11 mouse cellular contexts compared by ENCODE assay signal in genomic region chr2:92966257-92966656, GRCm38 (mm10). TPM values are rescaled to one million over a fixed set of nuclear protein-coding genes. Genes with fewer than 3 reads are reported as not detected.
DNase-seq lines count a peak whose midpoint lies in the region; ATAC-seq and TF ChIP-seq lines count a peak whose summit lies in the region.
"Had no signal": no experiment of that assay in that cellular context is flagged by ENCODE, and none has a peak within 500 bp of the region (broad histone marks: within the 10 kb centered on the region; RNA-seq: fewer than 3 reads in every experiment).

No protein-coding gene starts in this region.

- no peak for TF ChIP-seq POLR2A in lung, adult 2 months (IDR thresholded peaks at IDR 0.05; ENCODE audit: borderline replicate concordance, extremely low read depth, low read depth, low read length)

- H3K9ac ChIP-seq in heart, postnatal 0 days (replicated peaks; ENCODE audit: low read depth, low read length): no peak overlapping the region
- H3K9ac ChIP-seq in lung, embryonic 16.5 days (ENCODE audit: low read length): no peak overlapping the region

- no peak; the same call in 1 of the 2 replicates for ATAC-seq in heart, postnatal 0 days (ENCODE audit: insufficient read depth, low read depth)
- peak; percentile 31; the same call in 1 of the 2 replicates for ATAC-seq in lung, embryonic 16.5 days (ENCODE audit: low read depth)

- no peaks in the 10 kb centered on the region for H3K4me1 ChIP-seq in heart, postnatal 0 days (ENCODE audit: control insufficient read depth, insufficient read depth)
- no peaks in the 10 kb centered on the region for H3K4me1 ChIP-seq in lung, adult 2 months (ENCODE audit: control insufficient read depth, insufficient read depth, low read length)
- peaks cover 21% of the 10 kb centered on the region for H3K4me1 ChIP-seq in lung, embryonic 16.5 days (replicated peaks; ENCODE audit: control insufficient read depth, insufficient read depth, low read length)

- H3K27me3 ChIP-seq in heart, postnatal 0 days (ENCODE audit: control insufficient read depth, insufficient read depth, low read length): no peaks in the 10 kb centered on the region
- H3K27me3 ChIP-seq in lung, embryonic 16.5 days (ENCODE audit: control insufficient read depth, insufficient read depth, low read depth, low read length): no peaks in the 10 kb centered on the region

- peak; percentile 34 for TF ChIP-seq CTCF in heart, postnatal 0 days (IDR thresholded peaks at IDR 0.05; ENCODE audit: low read depth)
- 0 out of 2 replicates have a peak, but pooled peaks have one; percentile 14 for TF ChIP-seq CTCF in lung, adult 2 months (IDR thresholded peaks at IDR 0.05; ENCODE audit: insufficient read depth, low read length)

- no peak overlapping the region for H3K4me2 ChIP-seq in heart, postnatal 0 days (ENCODE audit: low read depth, low read length)
- H3K4me2 ChIP-seq in lung, embryonic 16.5 days (ENCODE audit: low read depth, low read length): no peak overlapping the region

- H3K27ac ChIP-seq in heart, postnatal 0 days (ENCODE audit: low read depth): no peak overlapping the region
- peak overlapping the region; percentile 90 for H3K27ac ChIP-seq in lung, embryonic 16.5 days (ENCODE audit: low read length)

- TF ChIP-seq EP300 in heart, postnatal 0 days (IDR thresholded peaks at IDR 0.05; ENCODE audit: low read depth): no peak

- 0 out of 2 replicates have a peak, but pooled peaks cover 3% of the 10 kb centered on the region for H3K9me3 ChIP-seq in heart, postnatal 0 days (replicated peaks; ENCODE audit: control insufficient read depth, low read length)
- H3K9me3 ChIP-seq in lung, embryonic 16.5 days (ENCODE audit: control insufficient read depth, low read length): no peaks in the 10 kb centered on the region

- peaks cover 2% of the 10 kb centered on the region for H3K36me3 ChIP-seq in heart, postnatal 0 days (replicated peaks; ENCODE audit: control insufficient read depth, insufficient read depth, low read length)
- H3K36me3 ChIP-seq in lung, embryonic 16.5 days (ENCODE audit: control insufficient read depth, insufficient read depth, low read length): no peaks in the 10 kb centered on the region; the same call in 1 of the 2 replicates

- H3K4me3 ChIP-seq in heart, postnatal 0 days (ENCODE audit: low read depth, low read length): no peak overlapping the region
- no peak overlapping the region for H3K4me3 ChIP-seq in lung, adult 2 months (replicated peaks; ENCODE audit: extremely low read depth, low read depth, low read length)
- H3K4me3 ChIP-seq in lung, embryonic 16.5 days (ENCODE audit: low read length): no peak overlapping the region

- WGBS in heart, postnatal 0 days: 60% methylated on average over 8 of the region's 8 CpGs
- 60% methylated on average over 8 of the region's 8 CpGs for WGBS in lung, adult 2 months
- 54% methylated on average over 8 of the region's 8 CpGs for whole genome bisulfite sequencing in lung, embryonic 16.5 days

- DNase-seq in heart, postnatal 0 days (ENCODE audit: low spot score): no peak
- DNase-seq in heart, adult 8-10 months (ENCODE audit: low spot score): no peak
- DNase-seq in lung, adult 2 months: no peak
- DNase-seq in lung, postnatal 10 days: no peak
- peak; percentile 16 for DNase-seq in NIH3T3 (ENCODE audit: low read depth)
- DNase-seq in ovary, postnatal 14 days (ENCODE audit: low spot score): no peak
- DNase-seq in frontal cortex, postnatal 25 days (ENCODE audit: low spot score in 2 of 2): no peak
- DNase-seq: gastrocnemius, postnatal 10 days had no signal

RNA-seq across cellular contexts. Expression of gene Syt13, which starts 51.4 kb away (rescaled TPM):
- total RNA-seq in heart, postnatal 0 days (2014; rRNA removed; ENCODE audit: low replicate concordance): 0.31 and 1.0 TPM in 2 replicates
- 0.11 and 0.18 TPM in 2 replicates for polyA plus RNA-seq in heart, postnatal 0 days (2015; fragmentation: Nextera tagmentation; extraction: Ambion mirVana)
- under 1 TPM; 0.25 to 0.94 (median 0.38) TPM for total RNA-seq in heart, adult 8-10 months (2022)
- 0.08 and 0.11 TPM in 2 replicates for polyA plus RNA-seq in lung, adult 2 months (2012; rRNA removed)
- 3.4 and 3.5 TPM in 2 replicates for polyA plus RNA-seq in lung, embryonic 16.5 days (2015; fragmentation: Nextera tagmentation; extraction: Ambion mirVana)
- total RNA-seq: hematopoietic stem cell, adult 5-6 weeks; megakaryocyte-erythroid progenitor cell, adult 5-6 weeks had no signal
